Mouse (Mus musculus) common myeloid progenitor, adult 5-6 weeks (primary cell): Measurements from ENCODE around the gene Pate2. TPM values are rescaled to one million over a fixed set of nuclear protein-coding genes. Genes with fewer than 3 reads are reported as not detected.

Source experiments
- ATAC-seq: replicated peaks from 2 replicates; pipeline ENCODE4 v1.8.0; 2016; ENCODE audit warnings: low read depth, mild to moderate bottlenecking, moderate TSS enrichment, inconsistent platforms; ENCODE audit not compliant: poor library complexity, severe bottlenecking
- total RNA-seq: library from RNA; stranded (forward); fragments of 200-1000, 187-1606 nt; gene quantifications from 2 replicates; pipeline ENCODE4 v1.2.3, GENCODE M21; 2017

The Pate2 gene
- 0.82 TPM in 1 of 2 replicates, not detected in the other for total RNA-seq

- peak; percentile 95 for ATAC-seq
Measured at GRCm38 (mm10) chr9:35569571-35570534, at the start of gene Pate2, which contains the start of gene Hyls1. TSS of gene Pate2 (plus strand) at chr9:35570284. TSS of gene Hyls1 (minus strand) at chr9:35570398.

GRCm38 (mm10) chr9:35520631-35521348 is 49.3 kb upstream of the Pate2 start:
- ATAC-seq: no peak

- ATAC-seq: no peak
Measured at GRCm38 (mm10) chr9:35522241-35522640, 47.8 kb upstream of the Pate2 start.

- ATAC-seq: 0 out of 2 replicates have a peak, but pooled peaks have one; percentile 22
Measured at GRCm38 (mm10) chr9:35522821-35523515, 47.1 kb upstream of the Pate2 start.

- ATAC-seq: no peak
Measured at GRCm38 (mm10) chr9:35523541-35523940, 46.5 kb upstream of the Pate2 start.

GRCm38 (mm10) chr9:35523941-35524411 is 46.1 kb upstream of the Pate2 start:
- peak; percentile 90 for ATAC-seq

- no peak for ATAC-seq
Measured at GRCm38 (mm10) chr9:35529141-35529540, 40.9 kb upstream of the Pate2 start.

GRCm38 (mm10) chr9:35529796-35530195 is 40.3 kb upstream of the Pate2 start:
- no peak for ATAC-seq

- no peak for ATAC-seq
Measured at GRCm38 (mm10) chr9:35533266-35533665, 36.8 kb upstream of the Pate2 start.

GRCm38 (mm10) chr9:35535110-35535509 is 35.0 kb upstream of the Pate2 start:
- ATAC-seq: peak; percentile 98

GRCm38 (mm10) chr9:35535876-35536275 is 34.2 kb upstream of the Pate2 start:
- ATAC-seq: no peak

- ATAC-seq: no peak
Measured at GRCm38 (mm10) chr9:35539001-35539750, 30.9 kb upstream of the Pate2 start.

- ATAC-seq: no peak
Measured at GRCm38 (mm10) chr9:35541024-35541423, 29.1 kb upstream of the Pate2 start.

GRCm38 (mm10) chr9:35541488-35541887 is 28.6 kb upstream of the Pate2 start:
- peak; percentile 74 for ATAC-seq

- no peak for ATAC-seq
Measured at GRCm38 (mm10) chr9:35541941-35542340, 28.1 kb upstream of the Pate2 start.

- peak; percentile 41; the same call in 1 of the 2 replicates for ATAC-seq
Measured at GRCm38 (mm10) chr9:35543099-35543860, 26.8 kb upstream of the Pate2 start.

- ATAC-seq: no peak
Measured at GRCm38 (mm10) chr9:35544666-35545065, 25.4 kb upstream of the Pate2 start.

- no peak for ATAC-seq
Measured at GRCm38 (mm10) chr9:35545704-35546103, 24.4 kb upstream of the Pate2 start.

GRCm38 (mm10) chr9:35546745-35547144 is 23.3 kb upstream of the Pate2 start:
- peak; percentile 90 for ATAC-seq
